ENCODE assay signal across 8 mouse cellular contexts in genomic region chr12:84384644-84385081, GRCm38 (mm10). TPM values are rescaled to one million over a fixed set of nuclear protein-coding genes. Genes with fewer than 3 reads are reported as not detected.
DNase-seq lines count a peak whose midpoint lies in the region; ATAC-seq and TF ChIP-seq lines count a peak whose summit lies in the region.

No protein-coding gene starts in this region.

- intact Hi-C loops in left cerebral cortex, adult 2 months (cut with DNase I): no loop called here

- peak; percentile 60; the same call in 1 of the 2 replicates for TF ChIP-seq EP300 in liver, postnatal 0 days (IDR thresholded peaks at IDR 0.05; ENCODE audit: low read depth)

- DNase-seq in adrenal gland, postnatal 14 days: peak; percentile 75
- no peak for DNase-seq in adrenal gland, adult 8-10 months
- peak; percentile 84 for DNase-seq in 416B (ENCODE audit: low read depth)
- peak; percentile 58 for DNase-seq in liver, postnatal 0 days
- no peak for DNase-seq in left cerebral cortex, adult 2 months (ENCODE audit: extremely low spot score in 1 of 2, low spot score in 2 of 2)
- no peak for DNase-seq in B cell, adult 2 months
- DNase-seq in spleen, postnatal 4 days (ENCODE audit: low spot score in 2 of 2): no peak

- H3K4me2 ChIP-seq in heart, embryonic 14.5 days (ENCODE audit: low read length): peak overlapping the region; percentile 32; the same call in 1 of the 2 replicates
- H3K4me2 ChIP-seq in liver, postnatal 0 days (ENCODE audit: low read depth, low read length): 0 out of 2 replicates have a peak overlapping the region, but pooled peaks have one; percentile 15

- no peak overlapping the region for H3K4me3 ChIP-seq in heart, embryonic 14.5 days (ENCODE audit: control insufficient read depth in 1 of 2, insufficient read depth in 1 of 2, low read depth in 1 of 2, low read length in 2 of 2)
- H3K4me3 ChIP-seq in liver, postnatal 0 days (ENCODE audit: low read depth, low read length): no peak overlapping the region
- no peak overlapping the region for H3K4me3 ChIP-seq in left cerebral cortex, adult 2 months

- H3K9ac ChIP-seq in heart, embryonic 14.5 days (ENCODE audit: low read length): peak overlapping the region; percentile 32; the same call in 1 of the 2 replicates
- H3K9ac ChIP-seq in liver, postnatal 0 days (replicated peaks): peak overlapping the region; percentile 44; the same call in 1 of the 2 replicates

- no peaks in the 10 kb centered on the region for H3K27me3 ChIP-seq in heart, embryonic 14.5 days (ENCODE audit: control insufficient read depth, insufficient read depth, low read length)
- H3K27me3 ChIP-seq in liver, postnatal 0 days (ENCODE audit: insufficient read depth, low read length): no peaks in the 10 kb centered on the region

- H3K27ac ChIP-seq in heart, embryonic 14.5 days (replicated peaks in 1 of 2; ENCODE audit: control insufficient read depth in 1 of 2, insufficient read depth in 1 of 2, low read depth in 2 of 2, low read length in 2 of 2): peak overlapping the region; percentile 87 to 92
- peak overlapping the region; percentile 87 for H3K27ac ChIP-seq in liver, postnatal 0 days (ENCODE audit: low read depth)
- no peak overlapping the region for H3K27ac ChIP-seq in left cerebral cortex, adult 2 months

- ATAC-seq in heart, embryonic 14.5 days (ENCODE audit: insufficient number of reproducible peaks, insufficient read depth, low FRiP score, low read depth): peak; percentile 81
- ATAC-seq in liver, postnatal 0 days: peak; percentile 90

- peaks cover 29 to 35% of the 10 kb centered on the region in 2 experiments for H3K4me1 ChIP-seq in heart, embryonic 14.5 days (ENCODE audit: control insufficient read depth in 2 of 2, insufficient read depth in 2 of 2, low read length in 2 of 2)
- H3K4me1 ChIP-seq in liver, postnatal 0 days (ENCODE audit: insufficient read depth): peaks cover 32% of the 10 kb centered on the region

- no peak for TF ChIP-seq CTCF in liver, postnatal 0 days (IDR thresholded peaks at IDR 0.05; ENCODE audit: low read depth)
- no peak for TF ChIP-seq CTCF in left cerebral cortex, adult 2 months (IDR thresholded peaks at IDR 0.05)

- peaks cover 10% of the 10 kb centered on the region for H3K36me3 ChIP-seq in heart, embryonic 14.5 days (ENCODE audit: control insufficient read depth, insufficient read depth, low read length)
- H3K36me3 ChIP-seq in liver, postnatal 0 days (replicated peaks; ENCODE audit: insufficient read depth, low read length): peaks cover 3% of the 10 kb centered on the region; the same call in 1 of the 2 replicates

- no peaks in the 10 kb centered on the region for H3K9me3 ChIP-seq in heart, embryonic 14.5 days (ENCODE audit: control insufficient read depth, low read length)
- H3K9me3 ChIP-seq in liver, postnatal 0 days (ENCODE audit: low read length): no peaks in the 10 kb centered on the region

- 13% methylated on average over 5 of the region's 5 CpGs for WGBS in heart, embryonic 14.5 days
- WGBS in liver, postnatal 0 days (ENCODE audit: insufficient replicate concordance): 50% methylated on average over 5 of the region's 5 CpGs

RNA-seq across cellular contexts. Expression of gene Fam161b, which starts 23.0 kb away (rescaled TPM):
- total RNA-seq in adrenal gland, postnatal 14 days (2021): 2.0 and 3.0 TPM in 2 replicates
- total RNA-seq in adrenal gland, adult 8-10 months (2022): 1 to 10 TPM; 2.3 to 3.9 (median 3.3) TPM
- polyA plus RNA-seq in heart, embryonic 14.5 days (2014; fragmentation: Nextera tagmentation; extraction: Ambion mirVana): 5.3 and 6.3 TPM in 2 replicates
- polyA plus RNA-seq in liver, postnatal 0 days (2015; fragmentation: Nextera tagmentation; extraction: Ambion mirVana): 0.15 and 0.31 TPM in 2 replicates
- total RNA-seq in left cerebral cortex, adult 2 months (2021): 10 to 100 TPM; 10.3 to 12.8 TPM

RNA-seq across cellular contexts. Expression of gene Coq6, which starts 23.2 kb away (rescaled TPM):
- 95.0 and 97.5 TPM in 2 replicates for total RNA-seq in adrenal gland, postnatal 14 days (2021)
- 10 to 100 TPM; 35.6 to 54.7 (median 43.9) TPM for total RNA-seq in adrenal gland, adult 8-10 months (2022)
- 80.0 and 80.7 TPM in 2 replicates for polyA plus RNA-seq in heart, embryonic 14.5 days (2014; fragmentation: Nextera tagmentation; extraction: Ambion mirVana)
- polyA plus RNA-seq in liver, postnatal 0 days (2015; fragmentation: Nextera tagmentation; extraction: Ambion mirVana): 17.6 and 18.7 TPM in 2 replicates
- total RNA-seq in left cerebral cortex, adult 2 months (2021): 10 to 100 TPM; 27.6 to 30.7 TPM

RNA-seq across cellular contexts. Expression of gene Entpd5, which starts 24.2 kb away (rescaled TPM):
- total RNA-seq in adrenal gland, postnatal 14 days (2021): 81.4 and 86.0 TPM in 2 replicates
- total RNA-seq in adrenal gland, adult 8-10 months (2022): 100 to 1,000 TPM; 101 to 157 (median 123) TPM
- polyA plus RNA-seq in heart, embryonic 14.5 days (2014; fragmentation: Nextera tagmentation; extraction: Ambion mirVana): 33.2 and 37.9 TPM in 2 replicates
- 23.5 and 24.8 TPM in 2 replicates for polyA plus RNA-seq in liver, postnatal 0 days (2015; fragmentation: Nextera tagmentation; extraction: Ambion mirVana)
- 10 to 100 TPM; 21.8 to 23.9 TPM for total RNA-seq in left cerebral cortex, adult 2 months (2021)

RNA-seq across cellular contexts. Expression of gene Bbof1, which starts 24.2 kb away (rescaled TPM):
- 3.9 and 7.2 TPM in 2 replicates for total RNA-seq in adrenal gland, postnatal 14 days (2021)
- total RNA-seq in adrenal gland, adult 8-10 months (2022): 1 to 10 TPM; 1.2 to 3.5 (median 2.0) TPM
- polyA plus RNA-seq in heart, embryonic 14.5 days (2014; fragmentation: Nextera tagmentation; extraction: Ambion mirVana): 1.7 and 1.8 TPM in 2 replicates
- polyA plus RNA-seq in liver, postnatal 0 days (2015; fragmentation: Nextera tagmentation; extraction: Ambion mirVana): 0.34 and 0.51 TPM in 2 replicates
- 10 to 100 TPM; 10.1 TPM for total RNA-seq in left cerebral cortex, adult 2 months (2021)

RNA-seq across cellular contexts. Expression of gene Rnf113a2, which starts 32.3 kb away (rescaled TPM):
- total RNA-seq in adrenal gland, postnatal 14 days (2021): 17.1 and 20.8 TPM in 2 replicates
- 10 to 100 TPM; 15.0 to 19.2 (median 17.6) TPM for total RNA-seq in adrenal gland, adult 8-10 months (2022)
- polyA plus RNA-seq in heart, embryonic 14.5 days (2014; fragmentation: Nextera tagmentation; extraction: Ambion mirVana): 19.1 and 20.3 TPM in 2 replicates
- polyA plus RNA-seq in liver, postnatal 0 days (2015; fragmentation: Nextera tagmentation; extraction: Ambion mirVana): 13.3 and 13.9 TPM in 2 replicates
- total RNA-seq in left cerebral cortex, adult 2 months (2021): 10 to 100 TPM; 11.3 to 11.8 TPM

Comparison
In these comparisons a context has a peak if more than half of its experiments do, and no peak if none do; other contexts are left out.
1. DNase-seq: peak in adrenal gland, postnatal 14 days (single experiment), 416B (single experiment) and liver, postnatal 0 days (single experiment); none in adrenal gland, adult 8-10 months (single experiment), left cerebral cortex, adult 2 months (0 of 2), B cell, adult 2 months (0 of 2) and spleen, postnatal 4 days (0 of 2).